Mouse (Mus musculus): ENCODE measurements around the gene Eps15.
A peak's percentile ranks its signal among the peaks of the same experiment; 100 is the strongest.

Eps15 gene

GRCm38 (mm10) chr4:109279689-109280458 is at the start of gene Eps15:
Eps15 (plus strand) TSS chr4:109280268.
- peak; percentile 92 for DNase-seq (ENCODE audit: low read depth, low spot score)

- DNase-seq (ENCODE audit: low read depth, low spot score) = no peak
Observed at GRCm38 (mm10) chr4:109234185-109234584, 45.9 kb upstream of the Eps15 start, which contains the start of gene Calr4. Calr4 (plus strand) TSS chr4:109234485.

- DNase-seq (ENCODE audit: low read depth, low spot score) = no peak
Observed at GRCm38 (mm10) chr4:109234806-109235350, 45.2 kb upstream of the Eps15 start.

- DNase-seq (ENCODE audit: low read depth, low spot score) = no peak
Observed at GRCm38 (mm10) chr4:109236186-109236879, 43.7 kb upstream of the Eps15 start.

- DNase-seq (ENCODE audit: low read depth, low spot score) = no peak
Observed at GRCm38 (mm10) chr4:109238428-109239268, 41.4 kb upstream of the Eps15 start.

GRCm38 (mm10) chr4:109241221-109241620 is 38.8 kb upstream of the Eps15 start:
- no peak for DNase-seq (ENCODE audit: low read depth, low spot score)

GRCm38 (mm10) chr4:109241934-109242333 is 38.1 kb upstream of the Eps15 start:
- DNase-seq (ENCODE audit: low read depth, low spot score) = no peak

GRCm38 (mm10) chr4:109244506-109244905 is 35.6 kb upstream of the Eps15 start:
- DNase-seq (ENCODE audit: low read depth, low spot score) = no peak

- no peak for DNase-seq (ENCODE audit: low read depth, low spot score)
Observed at GRCm38 (mm10) chr4:109245016-109245620, 35.0 kb upstream of the Eps15 start.

GRCm38 (mm10) chr4:109251605-109252004 is 28.5 kb upstream of the Eps15 start:
- peak; percentile 51 for DNase-seq (ENCODE audit: low read depth, low spot score)

GRCm38 (mm10) chr4:109252199-109252598 is 27.9 kb upstream of the Eps15 start:
- DNase-seq (ENCODE audit: low read depth, low spot score) = no peak

GRCm38 (mm10) chr4:109253664-109254151 is 26.4 kb upstream of the Eps15 start:
- no peak for DNase-seq (ENCODE audit: low read depth, low spot score)

GRCm38 (mm10) chr4:109254511-109254910 is 25.6 kb upstream of the Eps15 start:
- DNase-seq (ENCODE audit: low read depth, low spot score) = no peak

- no peak for DNase-seq (ENCODE audit: low read depth, low spot score)
Observed at GRCm38 (mm10) chr4:109255321-109255720, 24.7 kb upstream of the Eps15 start.

- DNase-seq (ENCODE audit: low read depth, low spot score) = no peak
Observed at GRCm38 (mm10) chr4:109255727-109256417, 24.2 kb upstream of the Eps15 start.

GRCm38 (mm10) chr4:109256791-109257190 is 23.3 kb upstream of the Eps15 start:
- DNase-seq (ENCODE audit: low read depth, low spot score) = no peak

GRCm38 (mm10) chr4:109257639-109258038 is 22.4 kb upstream of the Eps15 start:
- no peak for DNase-seq (ENCODE audit: low read depth, low spot score)

GRCm38 (mm10) chr4:109262068-109262467 is 18.0 kb upstream of the Eps15 start:
- DNase-seq (ENCODE audit: low read depth, low spot score) = no peak

GRCm38 (mm10) chr4:109266056-109266455 is 14.0 kb upstream of the Eps15 start:
- no peak for DNase-seq (ENCODE audit: low read depth, low spot score)

- DNase-seq (ENCODE audit: low read depth, low spot score) = no peak
Observed at GRCm38 (mm10) chr4:109266744-109267143, 13.3 kb upstream of the Eps15 start.
